Mouse (Mus musculus) heart, postnatal 36 days (tissue): ENCODE measurements at regions not wholly inside any gene's neighbourhood (a gene's known extent, or its start where the extent isn't known, plus 50 kb on each side); places are given as distances from the start of the nearest gene placed in this dataset.

ENCODE experiments used
- DNase-seq, 2 experiments: peaks; one replicate each; pipeline ENCODE4 v3.0.0; 2021 to 2022
- intact Hi-C: fragments of 180-260 bp; cut with DNase I; formaldehyde crosslinking; loops from one replicate; pipeline ENCODE4 v1.15.1; 2025

- DNase-seq, result no peak
- intact Hi-C loops, result no loop called here
These were observed 287.9 kb downstream of the Nsun3 start for GRCm38 (mm10) chr16:62498761-62499160.

GRCm38 (mm10) chr16:62496697-62497096 is 289.9 kb downstream of the Nsun3 start:
- no peak for DNase-seq
- intact Hi-C loops, result no loop called here

- intact Hi-C loops, result no loop called here
- no peak for DNase-seq
These were observed 316.5 kb downstream of the Nsun3 start for GRCm38 (mm10) chr16:62470133-62470532.

- DNase-seq, result no peak
- intact Hi-C loops, result no loop called here
These were observed 317.3 kb downstream of the Nsun3 start for GRCm38 (mm10) chr16:62469286-62469685.

- DNase-seq, result no peak
- intact Hi-C loops, result no loop called here
These were observed 317.8 kb downstream of the Nsun3 start for GRCm38 (mm10) chr16:62468846-62469245.

- DNase-seq, result no peak
- intact Hi-C loops, result no loop called here
These were observed 326.6 kb downstream of the Nsun3 start for GRCm38 (mm10) chr16:62459949-62460551.

GRCm38 (mm10) chr16:62449735-62450134 is 336.9 kb downstream of the Nsun3 start:
- intact Hi-C loops, result no loop called here
- DNase-seq, result no peak

- DNase-seq, result no peak
- intact Hi-C loops, result no loop called here
These were observed 339.2 kb downstream of the Nsun3 start for GRCm38 (mm10) chr16:62447380-62447779.

- DNase-seq, result no peak
- intact Hi-C loops, result no loop called here
These were observed 345.4 kb downstream of the Nsun3 start for GRCm38 (mm10) chr16:62441197-62441596.

- intact Hi-C loops, result no loop called here
- no peak for DNase-seq
These were observed 353.5 kb downstream of the Nsun3 start for GRCm38 (mm10) chr16:62433125-62433524.

GRCm38 (mm10) chr16:62414485-62414884 is 372.1 kb downstream of the Nsun3 start:
- intact Hi-C loops, result no loop called here
- DNase-seq, result no peak

GRCm38 (mm10) chr16:62407526-62408165 is 379.0 kb downstream of the Nsun3 start:
- no peak for DNase-seq
- intact Hi-C loops, result no loop called here

GRCm38 (mm10) chr16:62406458-62406857 is 380.2 kb downstream of the Nsun3 start:
- no peak for DNase-seq
- intact Hi-C loops, result no loop called here

GRCm38 (mm10) chr16:62357279-62357678 is 429.3 kb downstream of the Nsun3 start:
- intact Hi-C loops, result no loop called here
- no peak for DNase-seq

GRCm38 (mm10) chr16:62356349-62356748 is 430.3 kb downstream of the Nsun3 start:
- DNase-seq, result no peak
- intact Hi-C loops, result no loop called here

- intact Hi-C loops, result no loop called here
- no peak for DNase-seq
These were observed 430.8 kb downstream of the Nsun3 start for GRCm38 (mm10) chr16:62355830-62356270.

- DNase-seq, result no peak
- intact Hi-C loops, result no loop called here
These were observed 459.1 kb downstream of the Nsun3 start for GRCm38 (mm10) chr16:62327378-62328036.

- intact Hi-C loops, result no loop called here
- no peak for DNase-seq
These were observed 460.9 kb downstream of the Nsun3 start for GRCm38 (mm10) chr16:62325534-62326244.

GRCm38 (mm10) chr16:62322809-62323208 is 463.8 kb downstream of the Nsun3 start:
- intact Hi-C loops, result no loop called here
- no peak for DNase-seq

GRCm38 (mm10) chr16:62288948-62289347 is 497.7 kb downstream of the Nsun3 start:
- DNase-seq, result no peak
- intact Hi-C loops, result no loop called here
